Mouse (Mus musculus): ENCODE data around the gene Hgd.

DNA sequence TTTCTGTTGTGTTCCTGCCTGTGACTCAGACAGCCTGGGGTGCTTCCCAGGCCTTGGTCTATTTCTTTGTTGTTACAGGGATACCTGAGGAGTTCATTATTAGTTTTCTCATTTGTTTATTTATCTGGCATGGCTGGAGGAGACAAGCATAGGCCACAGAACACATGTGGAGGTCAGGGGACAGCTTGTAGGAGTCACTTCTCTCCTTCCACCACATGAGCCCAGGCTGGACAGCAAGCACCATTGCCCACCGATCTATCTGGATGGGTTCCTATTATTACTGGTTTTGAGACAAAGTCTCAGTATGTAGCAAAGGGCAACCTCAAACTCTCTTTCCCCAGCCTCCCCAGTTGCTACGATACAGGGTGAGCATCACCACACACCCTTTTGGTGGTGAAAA lies 100.3 kb downstream of the Hgd start:
- TF ChIP-seq CTCF (IDR thresholded peaks at IDR 0.05; ENCODE audit: low read depth): no peak
- TF ChIP-seq EP300 (optimal IDR thresholded peaks at IDR 0.05): no peak

Measured in stomach, postnatal 0 days (tissue).